Mouse (Mus musculus) heart, adult 2 months (tissue): ENCODE data around the gene Fkbp10. TPM values are rescaled to one million over a fixed set of nuclear protein-coding genes. Genes with fewer than 3 reads are reported as not detected.

Source experiments
- DNase-seq, 2 experiments: peaks; one replicate each; pipeline ENCODE4 v3.0.0; 2021
- H3K27ac ChIP-seq: fragments of 200-600 bp; 2 replicates; pipeline ENCODE4 v1.8.1; 2022
- H3K27me3 ChIP-seq: fragments of 200-500 bp; 2 replicates; pipeline ENCODE4 v1.6.1; 2012; ENCODE audit warnings: mild to moderate bottlenecking, low read length, inconsistent platforms, mixed read lengths; ENCODE audit not compliant: control insufficient read depth, insufficient read depth
- H3K36me3 ChIP-seq: fragments of 200-500 bp; 2 replicates; pipeline ENCODE4 v1.6.1; 2012; ENCODE audit warnings: low read length, inconsistent platforms; ENCODE audit not compliant: control insufficient read depth, insufficient read depth
- H3K4me1 ChIP-seq: fragments of 200-500 bp; 2 replicates; pipeline ENCODE4 v1.6.1; 2011; ENCODE audit warnings: low read length; ENCODE audit not compliant: control insufficient read depth, insufficient read depth
- H3K4me3 ChIP-seq: fragments of 200-600 bp; 2 replicates; pipeline ENCODE4 v1.8.1; 2022
- H3K79me2 ChIP-seq: fragments of 200-500 bp; replicated peaks from 2 replicates; pipeline ENCODE4 v1.6.1; 2012; ENCODE audit warnings: mild to moderate bottlenecking, inconsistent platforms, low read length, moderate library complexity, mixed read lengths; ENCODE audit not compliant: control insufficient read depth, insufficient read depth
- H3K9ac ChIP-seq: fragments of 200-500 bp; 2 replicates; pipeline ENCODE4 v1.6.1; 2012; ENCODE audit warnings: low read depth, mild to moderate bottlenecking, control low read depth, inconsistent platforms, low read length, mixed read lengths
- CTCF ChIP-seq: fragments of 200-600 bp; IDR thresholded peaks from 2 replicates; pipeline ENCODE4 v1.8.1; 2022; ENCODE audit warnings: antibody characterized with exemption, mild to moderate bottlenecking, moderate library complexity
- EP300 ChIP-seq: fragments of 200-500 bp; IDR thresholded peaks from 2 replicates; pipeline ENCODE4 v1.6.1; 2011; ENCODE audit warnings: low read depth, low read length, control low read depth; ENCODE audit not compliant: insufficient read depth
- POLR2A ChIP-seq: fragments of 200-500 bp; IDR thresholded peaks from 2 replicates; pipeline ENCODE4 v1.6.1; 2011; ENCODE audit warnings: mild to moderate bottlenecking, low read depth, low read length, control low read depth; ENCODE audit not compliant: insufficient read depth
- WGBS: fragments of 180-500 bp; shearing (Covaris S2); methylation state at CpG from one replicate; pipeline ENCODE4 v1.1.7; 2018; 5-methylcytosine and 5-hydroxymethylcytosine counted together
- intact Hi-C: fragments of 180-260 bp; cut with DNase I; formaldehyde crosslinking; loops from one replicate; pipeline ENCODE4 v1.15.1; 2025
- polyA plus RNA-seq: library from polyadenylated mRNA; depleted of rRNA; stranded (reverse); fragments of >200 nt; gene quantifications from 2 replicates; pipeline ENCODE4 v1.2.3, GENCODE M21; 2012
- total RNA-seq, 2 experiments: library from RNA; stranded (reverse); gene quantifications; 2 replicates each; pipeline ENCODE4 v1.2.3; 2021

Fkbp10 gene
- total and polyA plus RNA-seq, 3 experiments: 7.4 to 24.8 (median 7.5) TPM

DNA sequence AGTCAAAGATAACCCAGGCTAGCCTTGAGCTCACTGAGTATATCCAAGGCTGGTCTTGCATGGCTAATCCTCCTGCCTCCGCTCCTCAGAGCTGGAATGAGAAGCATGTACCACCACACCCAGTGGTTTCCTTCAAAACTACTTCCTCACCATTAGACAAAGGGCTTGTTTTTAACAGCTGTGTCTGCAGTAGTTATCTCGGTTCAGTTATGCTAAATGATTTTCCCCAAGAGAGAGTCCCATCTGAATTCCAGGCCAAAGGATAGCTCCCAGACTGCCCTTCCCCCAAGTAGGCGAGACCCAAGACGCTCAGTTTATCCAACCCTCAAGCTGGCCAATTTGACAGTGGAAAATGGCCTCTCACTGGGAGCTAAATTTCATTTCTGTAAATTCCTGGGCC lies 39.5 kb upstream of the Fkbp10 start:
- Histone ChIP-seq H3K4me3 (no peak overlapping the region), H3K9ac (no peak overlapping the region), H3K36me3 (peaks cover 28% of the 10 kb centered on the region), H3K79me2 (no peaks in the 10 kb centered on the region; the same call in 1 of the 2 replicates), H3K27me3 (no peaks in the 10 kb centered on the region), H3K4me1 (peaks cover 19% of the 10 kb centered on the region), H3K27ac (peak overlapping the region; percentile 72)
- peak in 1 of 2 experiments; percentile 52 for DNase-seq
- intact Hi-C loops: loop anchor here (1.0 kb wide), 1 partner anchor 10 kb away; no protein-coding TSS in a partner anchor
- TF ChIP-seq POLR2A (peak; percentile 45; the same call in 1 of the 2 replicates), CTCF (no peak)
- WGBS: 39% methylated on average over 4 of the region's 4 CpGs

DNA sequence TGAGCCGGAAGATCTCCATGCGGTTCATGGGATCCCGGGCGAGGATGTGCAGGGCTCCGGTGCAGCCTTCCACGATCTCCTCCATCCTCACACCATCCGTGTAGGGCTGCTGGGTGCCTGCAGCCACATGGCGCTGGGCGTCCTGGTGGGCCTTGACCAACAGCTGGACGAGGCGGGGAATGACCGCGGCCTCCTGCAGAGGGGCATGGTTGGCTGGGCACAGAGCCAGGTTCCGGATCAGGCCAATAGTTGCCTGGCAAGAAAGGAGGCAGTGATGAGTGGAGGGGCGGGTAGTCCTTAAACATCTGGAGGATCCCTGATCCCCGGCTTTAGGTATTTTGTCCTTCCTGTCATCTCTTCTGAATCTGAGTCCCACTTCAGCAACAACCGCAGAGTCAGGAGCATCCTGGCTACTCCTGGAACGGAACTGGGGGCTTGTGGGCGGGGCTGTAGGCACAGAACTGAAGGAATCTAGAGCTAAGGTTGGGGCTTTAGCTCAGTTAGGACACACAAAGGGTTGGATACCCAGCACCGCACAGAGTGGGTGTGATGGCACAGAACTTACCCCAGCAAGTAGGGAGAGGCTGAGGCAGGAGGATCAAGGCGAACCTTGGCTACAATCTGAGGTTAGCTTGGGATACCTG lies 38.6 kb upstream of the Fkbp10 start:
- TF ChIP-seq EP300: no peak
- no peak for TF ChIP-seq POLR2A
- no peak for TF ChIP-seq CTCF
- no peak for DNase-seq
- intact Hi-C loops: loop anchor here (1.0 kb wide), 1 partner anchor 9 kb away; no protein-coding TSS in a partner anchor
- 74% methylated on average over 21 of the region's 21 CpGs for WGBS
- H3K4me3 ChIP-seq: no peak overlapping the region
- no peaks in the 10 kb centered on the region; the same call in 1 of the 2 replicates for H3K79me2 ChIP-seq
- H3K4me1 ChIP-seq: peaks cover 19% of the 10 kb centered on the region
- H3K27me3 ChIP-seq: no peaks in the 10 kb centered on the region
- peak overlapping the region; percentile 72 for H3K27ac ChIP-seq
- H3K36me3 ChIP-seq: peaks cover 26% of the 10 kb centered on the region
- H3K9ac ChIP-seq: no peak overlapping the region

DNA sequence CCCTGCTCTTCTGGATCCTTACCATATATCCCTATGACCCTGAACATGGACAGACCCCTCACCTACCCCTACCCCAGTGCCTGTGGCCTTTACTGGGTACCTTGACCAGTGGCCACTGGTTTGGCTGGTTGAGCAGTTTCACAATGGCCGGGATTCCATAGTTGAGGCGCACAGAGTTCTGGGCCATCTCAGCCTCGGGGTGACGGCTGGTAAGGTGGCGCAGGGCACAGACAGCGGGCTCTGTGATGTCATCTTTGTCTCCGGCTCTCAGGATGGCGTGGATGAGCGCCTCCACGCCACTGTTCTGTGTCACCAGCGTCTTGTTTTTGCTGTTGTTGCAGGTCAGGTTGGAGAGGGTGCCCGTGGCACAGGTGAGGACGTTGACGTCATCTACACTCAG lies 37.5 kb upstream of the Fkbp10 start:
- no peak for DNase-seq
- H3K27me3 ChIP-seq: no peaks in the 10 kb centered on the region
- H3K9ac ChIP-seq: no peak overlapping the region
- H3K36me3 ChIP-seq: peaks cover 29% of the 10 kb centered on the region
- H3K27ac ChIP-seq: no peak overlapping the region
- 95% methylated on average over 14 of the region's 14 CpGs for WGBS
- TF ChIP-seq POLR2A (no peak), CTCF (no peak), EP300 (no peak)
- intact Hi-C loops: no loop called here
- H3K79me2 ChIP-seq: no peaks in the 10 kb centered on the region; the same call in none of the 2 replicates
- H3K4me3 ChIP-seq: no peak overlapping the region
- peaks cover 17% of the 10 kb centered on the region for H3K4me1 ChIP-seq

DNA sequence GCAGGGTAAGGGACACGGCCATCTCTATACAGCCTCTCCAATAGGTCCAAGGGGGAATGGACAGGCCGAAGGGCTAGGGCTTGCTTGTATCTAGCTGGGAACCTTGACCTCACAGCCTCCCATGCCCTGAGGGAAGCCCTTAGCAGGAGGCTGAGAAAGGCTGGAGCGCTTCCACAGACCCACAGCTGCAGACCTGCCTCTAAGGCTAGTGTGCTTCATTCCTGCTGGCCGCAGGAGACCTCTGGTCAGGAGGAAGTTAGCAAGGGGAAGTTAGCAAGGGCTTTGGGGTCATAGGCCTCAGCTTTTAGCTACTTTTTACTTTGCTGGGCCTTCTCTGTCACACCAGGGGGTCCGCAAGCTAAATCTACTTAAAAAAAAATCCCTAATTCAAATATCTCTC lies 37.1 kb upstream of the Fkbp10 start:
- intact Hi-C loops: no loop called here
- WGBS: 87% methylated on average over 5 of the region's 5 CpGs

DNA sequence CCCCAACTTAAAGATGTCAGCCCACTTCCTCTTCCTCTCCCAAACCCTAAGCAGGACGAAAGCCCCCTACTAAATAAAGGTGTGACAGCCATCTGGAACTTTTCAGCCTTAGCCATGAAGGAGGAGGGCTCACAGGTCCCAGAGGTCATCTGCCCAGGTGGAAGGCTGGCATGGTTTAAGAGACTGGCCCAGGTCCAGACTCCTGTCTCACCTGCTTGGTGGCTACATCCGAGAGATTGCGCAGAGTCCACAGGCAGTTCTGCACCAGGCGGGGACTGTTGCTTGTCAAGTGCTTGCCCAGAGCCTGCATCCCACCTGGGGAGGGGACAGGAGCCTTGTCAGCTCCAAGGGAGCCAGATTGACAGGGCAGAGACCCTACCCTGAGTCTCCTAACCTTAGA lies 36.2 kb upstream of the Fkbp10 start:
- Histone ChIP-seq H3K9ac (no peak overlapping the region), H3K36me3 (peaks cover 28% of the 10 kb centered on the region), H3K79me2 (peaks cover 3% of the 10 kb centered on the region), H3K4me3 (no peak overlapping the region), H3K27ac (no peak overlapping the region; the same call in 1 of the 2 replicates), H3K27me3 (no peaks in the 10 kb centered on the region), H3K4me1 (peaks cover 17% of the 10 kb centered on the region)
- intact Hi-C loops: no loop called here
- no peak for TF ChIP-seq POLR2A
- no peak for TF ChIP-seq CTCF
- no peak for TF ChIP-seq EP300
- 75% methylated on average over 4 of the region's 4 CpGs for WGBS
- peak in 1 of 2 experiments; percentile 3 for DNase-seq

More for the DNA sequence above, 37.1 kb upstream of the Fkbp10 start:
- H3K4me1 ChIP-seq: peaks cover 17% of the 10 kb centered on the region
- peaks cover 27% of the 10 kb centered on the region for H3K36me3 ChIP-seq
- no peak overlapping the region for H3K9ac ChIP-seq
- no peaks in the 10 kb centered on the region for H3K27me3 ChIP-seq
- no peak overlapping the region for H3K27ac ChIP-seq
- peak in 1 of 2 experiments; percentile 23 for DNase-seq
- H3K79me2 ChIP-seq: peaks cover 2% of the 10 kb centered on the region
- H3K4me3 ChIP-seq: no peak overlapping the region
- TF ChIP-seq POLR2A (no peak), CTCF (no peak), EP300 (0 out of 2 replicates have a peak, but pooled peaks have one; percentile 9)

DNA sequence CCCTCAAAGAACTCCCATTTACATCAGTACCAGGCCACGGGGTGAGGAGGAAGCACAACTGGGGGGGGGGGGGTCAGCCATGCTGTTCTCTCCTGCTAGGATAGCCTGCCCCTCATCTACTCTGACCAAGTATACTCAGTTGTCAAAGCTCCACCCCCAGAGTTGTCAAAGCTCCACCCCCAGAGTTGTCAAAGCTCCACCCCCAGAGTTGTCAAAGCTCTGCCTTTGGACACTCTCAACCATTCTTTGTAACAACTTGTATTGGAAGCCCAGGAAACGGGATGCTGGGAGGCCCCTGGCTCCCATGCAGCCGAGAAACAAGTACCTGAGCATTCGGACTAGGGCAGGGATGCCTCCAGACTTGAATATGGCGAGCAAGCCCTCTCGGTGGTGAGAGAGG lies 32.8 kb upstream of the Fkbp10 start:
- 64% methylated on average over 6 of the region's 6 CpGs for WGBS
- intact Hi-C loops: no loop called here

More for the DNA sequence above, 32.8 kb upstream of the Fkbp10 start:
- peaks cover 23% of the 10 kb centered on the region for H3K4me1 ChIP-seq
- no peak overlapping the region for H3K4me3 ChIP-seq
- peaks cover 12% of the 10 kb centered on the region for H3K79me2 ChIP-seq
- H3K9ac ChIP-seq: no peak overlapping the region
- no peak for DNase-seq
- peaks cover 38% of the 10 kb centered on the region for H3K36me3 ChIP-seq
- TF ChIP-seq EP300: no peak
- no peak for TF ChIP-seq CTCF
- no peak for TF ChIP-seq POLR2A
- no peaks in the 10 kb centered on the region for H3K27me3 ChIP-seq
- H3K27ac ChIP-seq: no peak overlapping the region
